ENCODE assay signal across 18 mouse cellular contexts in genomic region chr1:138974836-138975235, GRCm38 (mm10).
"Had no signal": no experiment of that assay in that cellular context is flagged by ENCODE, and none has a peak within 500 bp of the region (broad histone marks: within the 10 kb centered on the region; RNA-seq: fewer than 3 reads in every experiment).

No protein-coding gene starts in this region.

- H3K9ac ChIP-seq: liver, embryonic 13.5 days had no signal

- H3K27ac ChIP-seq: kidney, postnatal 0 days; layer of hippocampus, adult 2 months; left cerebral cortex, adult 2 months; liver, embryonic 13.5 days had no signal

- DNase-seq: kidney, adult 2 months; kidney, postnatal 25 days; layer of hippocampus, postnatal 36 days; left cerebral cortex, postnatal 4 days; liver, embryonic 13.5 days; lung, adult 2 months; lung, postnatal 36 days; midbrain, embryonic 14.5 days; right cerebral cortex, postnatal 14 days; right cerebral cortex, postnatal 4 days; spleen, adult 18-20 months; thymus, adult 18-20 months; thymus, postnatal 36 days had no signal

- H3K4me3 ChIP-seq: layer of hippocampus, adult 2 months; left cerebral cortex, adult 2 months; liver, embryonic 13.5 days had no signal

- ATAC-seq: intestine, postnatal 0 days had no signal

- H3K9me3 ChIP-seq: liver, embryonic 13.5 days had no signal

- H3K4me2 ChIP-seq: liver, embryonic 13.5 days; midbrain, embryonic 11.5 days had no signal

- H3K27me3 ChIP-seq: liver, embryonic 13.5 days had no signal

- H3K36me3 ChIP-seq: liver, embryonic 13.5 days had no signal
